Mouse (Mus musculus): ENCODE data around the gene Gm3005. TPM values are rescaled to one million over a fixed set of nuclear protein-coding genes. Genes with fewer than 3 reads are reported as not detected.
"Not testable (repeated sequence)": the region's sequence is repeated elsewhere in the genome, so short reads cannot be mapped to it uniquely, and the experiment has no call there.

Gene Gm3005
- total RNA-seq (2021), result not detected
- long read RNA-seq, experiment 1, partial matches to known transcripts, result 0 of 1 reads
- long read RNA-seq, experiment 1, other reads (novel, unspliced or antisense), result 1 of 1 reads
- long read RNA-seq, experiment 2, partial matches to known transcripts, result 0 of 3 reads
- long read RNA-seq, experiment 2, other reads (novel, unspliced or antisense), result 3 of 3 reads

DNA sequence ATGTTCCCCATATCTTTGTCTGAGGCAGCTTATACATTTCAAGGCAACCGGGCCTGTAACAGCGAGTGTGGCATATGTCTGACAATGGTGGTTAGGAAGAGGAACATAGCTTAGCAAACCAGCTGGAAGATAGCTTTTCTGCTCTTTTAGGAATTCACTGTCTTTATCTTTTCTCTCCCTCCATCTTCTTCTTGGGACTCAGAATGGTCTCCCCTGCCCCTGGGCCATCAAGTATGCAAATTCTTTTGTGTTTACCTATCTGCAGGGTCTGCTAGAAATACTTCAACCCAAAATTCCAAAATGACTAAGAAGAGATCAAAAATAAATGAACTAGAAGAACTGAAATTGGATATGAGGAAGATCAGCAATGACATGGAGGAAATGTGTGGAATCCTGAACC lies at the start of gene Gm3005:
Gm3005 (plus strand) TSS at position 301 of the 400 bp plus-strand sequence.
- DNase-seq (ENCODE audit: low spot score in 2 of 2), result not testable (repeated sequence)

DNA sequence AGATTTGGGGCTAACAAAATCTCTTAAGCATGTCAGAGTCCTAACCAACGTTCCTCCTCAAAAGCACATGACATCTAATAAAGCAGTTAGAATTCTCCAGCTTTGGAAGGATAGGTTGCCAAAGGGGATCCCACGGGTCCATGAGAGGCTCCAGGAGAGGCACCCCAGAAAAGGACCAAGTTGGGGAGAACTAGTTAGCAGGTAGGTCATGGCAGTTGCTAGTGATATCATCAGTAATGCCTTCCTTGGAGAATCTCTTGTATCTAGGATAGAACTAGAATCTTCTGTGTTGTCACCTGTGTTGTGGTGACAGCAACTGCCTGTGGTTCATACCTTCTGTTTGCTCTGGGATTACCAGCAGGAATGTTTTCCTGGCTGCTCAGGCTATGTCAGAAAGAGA lies 33.1 kb upstream of the Gm3005 start, which contains the start of gene Gm10413:
Gm10413 (plus strand) TSS at position 301 of the 400 bp plus-strand sequence.
- DNase-seq (ENCODE audit: low spot score in 2 of 2), result not testable (repeated sequence)

DNA sequence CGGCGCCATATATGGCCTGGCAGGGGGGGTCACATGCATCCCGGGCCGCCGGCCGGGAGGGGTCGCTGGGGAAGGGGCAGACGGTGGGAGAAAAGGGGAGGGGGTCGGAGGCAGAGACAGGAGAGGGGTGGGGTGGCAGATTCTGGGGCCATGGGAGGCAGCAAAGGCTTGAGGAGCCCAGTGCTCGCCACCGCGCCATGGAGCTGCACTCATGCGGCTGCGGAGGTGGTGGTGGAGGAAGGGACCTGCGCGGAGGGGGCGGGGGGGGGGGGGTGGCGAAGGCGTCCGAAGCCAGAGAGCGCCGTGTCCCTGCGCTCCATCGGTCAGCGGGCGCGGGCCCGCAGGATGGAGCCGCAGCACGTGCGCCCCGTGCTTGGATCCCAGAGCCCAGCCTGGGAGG lies 15.6 kb upstream of the Gm3005 start, which contains the start of gene Gm10409:
Gm10409 (plus strand) TSS at position 301 of the 400 bp plus-strand sequence.
- not testable (repeated sequence) for DNase-seq (ENCODE audit: low spot score in 2 of 2)

DNA sequence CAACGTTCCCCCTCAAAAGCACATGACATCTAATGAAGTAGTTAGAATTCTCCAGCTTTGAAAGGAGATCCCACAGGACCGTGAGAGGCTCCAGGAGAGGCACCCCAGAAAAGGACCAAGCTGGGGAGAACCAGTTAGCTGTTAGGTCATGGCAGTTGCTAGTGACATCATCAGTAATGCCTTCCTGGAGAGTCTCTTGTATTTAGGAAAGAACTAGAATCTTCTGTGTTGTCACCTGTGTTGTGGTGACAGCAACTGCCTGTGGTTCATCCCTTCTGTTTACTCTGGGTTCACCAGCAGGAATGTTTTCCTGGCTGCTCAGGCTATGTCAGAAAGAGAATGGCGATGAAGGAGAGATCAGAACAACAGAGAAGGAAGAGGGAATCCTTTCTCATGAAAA lies 21.2 kb downstream of the Gm3005 start, which contains the start of gene Gm10408:
Gm10408 (plus strand) TSS at position 301 of the 400 bp plus-strand sequence.
- not testable (repeated sequence) for DNase-seq (ENCODE audit: low spot score in 2 of 2)

DNA sequence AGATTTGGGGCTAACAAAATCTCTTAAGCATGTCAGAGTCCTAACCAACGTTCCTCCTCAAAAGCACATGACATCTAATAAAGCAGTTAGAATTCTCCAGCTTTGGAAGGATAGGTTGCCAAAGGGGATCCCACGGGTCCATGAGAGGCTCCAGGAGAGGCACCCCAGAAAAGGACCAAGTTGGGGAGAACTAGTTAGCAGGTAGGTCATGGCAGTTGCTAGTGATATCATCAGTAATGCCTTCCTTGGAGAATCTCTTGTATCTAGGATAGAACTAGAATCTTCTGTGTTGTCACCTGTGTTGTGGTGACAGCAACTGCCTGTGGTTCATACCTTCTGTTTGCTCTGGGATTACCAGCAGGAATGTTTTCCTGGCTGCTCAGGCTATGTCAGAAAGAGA lies 206.3 kb downstream of the Gm3005 start, which contains the start of gene Gm3012:
Gm3012 (plus strand) TSS at position 301 of the 400 bp plus-strand sequence.
- DNase-seq (ENCODE audit: low spot score in 2 of 2), result not testable (repeated sequence)

Other genes with a start within 250 kb of the Gm3005 start
- not detected for gene Gm5795, start 239.8 kb upstream of the Gm3005 start, total RNA-seq (2021)
- 1 to 10 TPM; 1.1 to 1.6 TPM for gene D830030K20Rik, start 219.6 kb upstream of the Gm3005 start, total RNA-seq (2021)
- not detected for gene Gm2956, start 95.5 kb upstream of the Gm3005 start, total RNA-seq (2021)
- gene Gm10413, start 33.0 kb upstream of the Gm3005 start, total RNA-seq (2021), result not detected
- 1 to 10 TPM in 1 of 2 experiments, under 1 TPM in 1; 0.70 to 1.1 TPM for gene Gm10409, start 15.5 kb upstream of the Gm3005 start, total RNA-seq (2021)
- gene Gm10408, start 21.3 kb downstream of the Gm3005 start, total RNA-seq (2021), result not detected
- not detected for gene Gm3012, start 206.4 kb downstream of the Gm3005 start, total RNA-seq (2021)
- gene Gm3020, start 223.9 kb downstream of the Gm3005 start, total RNA-seq (2021), result 1 to 10 TPM in 1 of 2 experiments, under 1 TPM in 1; 0.70 to 1.1 TPM